ENCODE assay signal across 29 mouse cellular contexts in genomic region chr15:27826048-27826637, GRCm38 (mm10).
DNase-seq lines count a peak whose midpoint lies in the region; ATAC-seq and TF ChIP-seq lines count a peak whose summit lies in the region.
"Had no signal": no experiment of that assay in that cellular context is flagged by ENCODE, and none has a peak within 500 bp of the region (broad histone marks: within the 10 kb centered on the region; RNA-seq: fewer than 3 reads in every experiment).

No protein-coding gene starts in this region.

- peak overlapping the region; percentile 99 for H3K27ac ChIP-seq in thymus, adult 2 months (ENCODE audit: control insufficient read depth, insufficient read depth, low read length)
- no peak overlapping the region for H3K27ac ChIP-seq in heart, embryonic 12.5 days (ENCODE audit: poor library complexity, severe bottlenecking)
- H3K27ac ChIP-seq in liver, embryonic 12.5 days = no peak overlapping the region
- H3K27ac ChIP-seq: embryonic facial prominence, embryonic 10.5 days; forebrain, embryonic 10.5 days; heart, adult 2 months; heart, embryonic 15.5 days; hindbrain, embryonic 13.5 days; limb, embryonic 12.5 days; liver, embryonic 13.5 days; midbrain, embryonic 15.5 days; neural tube, embryonic 13.5 days had no signal

- no peaks in the 10 kb centered on the region for H3K27me3 ChIP-seq in thymus, adult 2 months (ENCODE audit: control insufficient read depth, insufficient read depth, low read length)
- no peaks in the 10 kb centered on the region for H3K27me3 ChIP-seq in heart, embryonic 12.5 days (replicated peaks)
- H3K27me3 ChIP-seq in liver, embryonic 12.5 days (replicated peaks) = no peaks in the 10 kb centered on the region
- H3K27me3 ChIP-seq: heart, embryonic 15.5 days; hindbrain, embryonic 13.5 days; limb, embryonic 12.5 days; liver, embryonic 13.5 days; midbrain, embryonic 15.5 days; neural tube, embryonic 13.5 days; Patski had no signal

- 71% methylated on average over 4 of the region's 4 CpGs for WGBS in thymus, adult 2 months
- 79% methylated on average over 4 of the region's 4 CpGs for WGBS in heart, embryonic 12.5 days
- 61% methylated on average over 4 of the region's 4 CpGs for whole genome bisulfite sequencing in liver, embryonic 12.5 days (ENCODE audit: insufficient replicate concordance)

- no peak for DNase-seq in thymus, adult 2 months
- no peak for DNase-seq in thymus, postnatal 10 days (ENCODE audit: low spot score in 2 of 2)
- peak; percentile 13 for DNase-seq in T-cell, adult 2 months (ENCODE audit: low spot score)
- peak; percentile 31 for DNase-seq in thymus, postnatal 4 days
- no peak for DNase-seq in kidney, adult 8-10 months
- DNase-seq: adrenal gland, postnatal 36 days; cerebellum, adult 9-11 months; gastrocnemius, postnatal 36 days; heart, adult 2 months; heart, postnatal 36 days; kidney, adult 2 months; kidney, postnatal 14 days; layer of hippocampus, postnatal 36 days; liver, embryonic 13.5 days; lung, embryonic 14.5 days; lung, postnatal 36 days had no signal

- TF ChIP-seq CTCF in thymus, adult 2 months (IDR thresholded peaks at IDR 0.05; ENCODE audit: borderline replicate concordance, control insufficient read depth, extremely low read depth, insufficient read depth, low read length, poor library complexity) = no peak

- no peak overlapping the region for H3K9ac ChIP-seq in heart, embryonic 12.5 days
- no peak overlapping the region for H3K9ac ChIP-seq in liver, embryonic 12.5 days
- H3K9ac ChIP-seq: heart, embryonic 15.5 days; hindbrain, embryonic 13.5 days; limb, embryonic 12.5 days; liver, embryonic 13.5 days; lung, embryonic 14.5 days; midbrain, embryonic 15.5 days; neural tube, embryonic 13.5 days had no signal

- H3K4me3 ChIP-seq in thymus, adult 2 months (ENCODE audit: control insufficient read depth, insufficient read depth, low read length) = no peak overlapping the region
- no peak overlapping the region for H3K4me3 ChIP-seq in heart, embryonic 12.5 days
- H3K4me3 ChIP-seq in liver, embryonic 12.5 days = no peak overlapping the region
- H3K4me3 ChIP-seq: embryonic facial prominence, embryonic 10.5 days; forebrain, embryonic 10.5 days; heart, adult 2 months; heart, embryonic 15.5 days; hindbrain, embryonic 13.5 days; limb, embryonic 12.5 days; liver, embryonic 13.5 days; midbrain, embryonic 15.5 days; neural tube, embryonic 13.5 days had no signal

- TF ChIP-seq POLR2A in thymus, adult 2 months (IDR thresholded peaks at IDR 0.05; ENCODE audit: control insufficient read depth, extremely low read depth, insufficient read depth, low read length, poor library complexity) = no peak

- no peaks in the 10 kb centered on the region for H3K9me3 ChIP-seq in heart, embryonic 12.5 days (replicated peaks)
- H3K9me3 ChIP-seq in liver, embryonic 12.5 days (replicated peaks) = no peaks in the 10 kb centered on the region
- H3K9me3 ChIP-seq: embryonic facial prominence, embryonic 10.5 days; forebrain, embryonic 10.5 days; heart, embryonic 15.5 days; hindbrain, embryonic 13.5 days; limb, embryonic 12.5 days; liver, embryonic 13.5 days; midbrain, embryonic 15.5 days; neural tube, embryonic 13.5 days had no signal

- H3K4me2 ChIP-seq in heart, embryonic 12.5 days = no peak overlapping the region
- H3K4me2 ChIP-seq in liver, embryonic 12.5 days = no peak overlapping the region
- H3K4me2 ChIP-seq: heart, embryonic 15.5 days; hindbrain, embryonic 13.5 days; limb, embryonic 12.5 days; liver, embryonic 13.5 days; lung, embryonic 14.5 days; midbrain, embryonic 15.5 days; neural tube, embryonic 13.5 days had no signal

- H3K36me3 ChIP-seq in thymus, adult 2 months (ENCODE audit: control insufficient read depth, insufficient read depth, low read length) = no peaks in the 10 kb centered on the region
- H3K36me3 ChIP-seq in heart, embryonic 12.5 days = peaks cover 90% of the 10 kb centered on the region
- H3K36me3 ChIP-seq in liver, embryonic 12.5 days = peaks cover 41% of the 10 kb centered on the region
- H3K36me3 ChIP-seq: G1E had no signal

- ATAC-seq in neutrophil, adult 5-6 weeks (ENCODE audit: extremely low read depth, insufficient number of reproducible peaks, low FRiP score, poor library complexity, severe bottlenecking) = peak; percentile 23; the same call in 1 of the 2 replicates
- no peak for ATAC-seq in heart, embryonic 12.5 days (ENCODE audit: insufficient number of reproducible peaks, low FRiP score)
- ATAC-seq in liver, embryonic 12.5 days = no peak
- ATAC-seq: forebrain, embryonic 16.5 days; midbrain, embryonic 15.5 days; Patski had no signal

- peaks cover 29% of the 10 kb centered on the region for H3K4me1 ChIP-seq in thymus, adult 2 months (replicated peaks; ENCODE audit: control insufficient read depth, insufficient read depth, low read length)
- no peaks in the 10 kb centered on the region for H3K4me1 ChIP-seq in heart, embryonic 12.5 days (replicated peaks)
- H3K4me1 ChIP-seq in liver, embryonic 12.5 days = no peaks in the 10 kb centered on the region
- H3K4me1 ChIP-seq: embryonic facial prominence, embryonic 10.5 days; forebrain, embryonic 10.5 days; heart, embryonic 15.5 days; hindbrain, embryonic 13.5 days; limb, embryonic 12.5 days; liver, embryonic 13.5 days; midbrain, embryonic 15.5 days; neural tube, embryonic 13.5 days had no signal

Comparison
In these comparisons a context has a peak if more than half of its experiments do, and no peak if none do; other contexts are left out.
1. DNase-seq: peak in T-cell, adult 2 months (single experiment) and thymus, postnatal 4 days (single experiment); none in thymus, adult 2 months (single experiment), thymus, postnatal 10 days (0 of 2) and kidney, adult 8-10 months (0 of 2).